Mouse (Mus musculus) A20 (cell line): ENCODE results near the gene Gon7.

Experiments
- DNase-seq: peaks from one replicate; pipeline ENCODE4 v3.0.0-alpha.2; 2011; ENCODE audit warnings: low read depth, low spot score

Gene Gon7

GRCm38 (mm10) chr12:102757689-102758402 is at the start of gene Gon7, which contains the start of the genes Gm28051 and Ubr7:
TSS of gene Gon7 (minus strand) at chr12:102757803.
TSS of gene Gm28051 (minus strand) at chr12:102757765.
TSS of gene Ubr7 (plus strand) at chr12:102757967.
- peak; percentile 98 for DNase-seq

- DNase-seq: no peak
Observed at GRCm38 (mm10) chr12:102799528-102799927, 41.9 kb upstream of the Gon7 start.

GRCm38 (mm10) chr12:102787927-102788326 is 30.3 kb upstream of the Gon7 start:
- no peak for DNase-seq

- no peak for DNase-seq
Observed at GRCm38 (mm10) chr12:102785593-102785985, 28.0 kb upstream of the Gon7 start.

- no peak for DNase-seq
Observed at GRCm38 (mm10) chr12:102784899-102785592, 27.4 kb upstream of the Gon7 start.

- no peak for DNase-seq
Observed at GRCm38 (mm10) chr12:102782841-102783240, 25.2 kb upstream of the Gon7 start.

GRCm38 (mm10) chr12:102779452-102779851 is 21.8 kb upstream of the Gon7 start:
- peak; percentile 37 for DNase-seq

GRCm38 (mm10) chr12:102778151-102778550 is 20.5 kb upstream of the Gon7 start:
- DNase-seq: no peak

- DNase-seq: no peak
Observed at GRCm38 (mm10) chr12:102776035-102776434, 18.4 kb upstream of the Gon7 start.

- DNase-seq: no peak
Observed at GRCm38 (mm10) chr12:102772676-102773075, 15.1 kb upstream of the Gon7 start.

- DNase-seq: no peak
Observed at GRCm38 (mm10) chr12:102771601-102772000, 14.0 kb upstream of the Gon7 start.

GRCm38 (mm10) chr12:102769000-102769399 is 11.4 kb upstream of the Gon7 start:
- peak; percentile 35 for DNase-seq

- no peak for DNase-seq
Observed at GRCm38 (mm10) chr12:102763696-102764095, 6.1 kb upstream of the Gon7 start.

- DNase-seq: no peak
Observed at GRCm38 (mm10) chr12:102761668-102762067, 4.1 kb upstream of the Gon7 start.

GRCm38 (mm10) chr12:102758936-102759335 is 1.3 kb upstream of the Gon7 start:
- DNase-seq: no peak

- DNase-seq: no peak
Observed at GRCm38 (mm10) chr12:102758403-102758756, 777 bp upstream of the Gon7 start, which contains the start of gene Gm20604. TSS of gene Gm20604 (minus strand) at chr12:102758672.

GRCm38 (mm10) chr12:102757055-102757688 is 431 bp downstream of the Gon7 start:
- DNase-seq: no peak

GRCm38 (mm10) chr12:102756304-102756703 is 1.3 kb downstream of the Gon7 start:
- peak; percentile 67 for DNase-seq

- DNase-seq: no peak
Observed at GRCm38 (mm10) chr12:102748256-102748655, 9.3 kb downstream of the Gon7 start.

GRCm38 (mm10) chr12:102744839-102745238 is 12.8 kb downstream of the Gon7 start:
- peak; percentile 74 for DNase-seq

- DNase-seq: peak; percentile 95
Observed at GRCm38 (mm10) chr12:102743589-102744574, 13.7 kb downstream of the Gon7 start, which contains the start of the genes Moap1 and Tmem251. TSS of gene Moap1 (minus strand) at chr12:102743661. TSS of gene Tmem251 (plus strand) at chr12:102743762.
